Mouse (Mus musculus): ENCODE results near the gene Fpgs. TPM values are rescaled to one million over a fixed set of nuclear protein-coding genes. Genes with fewer than 3 reads are reported as not detected.

Gene Fpgs
- polyA plus RNA-seq, 1 experiment from 2014 or later: 20.2 TPM

- no peak overlapping the region for H3K27ac ChIP-seq (ENCODE audit: low read depth, low read length)
- H3K9me3 ChIP-seq (ENCODE audit: control insufficient read depth, low read length): no peaks in the 10 kb centered on the region
- H3K4me3 ChIP-seq (ENCODE audit: low read length): no peak overlapping the region
- H3K4me1 ChIP-seq (ENCODE audit: control insufficient read depth, insufficient read depth, low read depth, low read length): no peaks in the 10 kb centered on the region
- no peak overlapping the region for H3K9ac ChIP-seq (ENCODE audit: low read depth, low read length)
- H3K36me3 ChIP-seq (ENCODE audit: control insufficient read depth, insufficient read depth, low read length): no peaks in the 10 kb centered on the region
- ATAC-seq: no peak
- WGBS: 65% methylated on average over 9 of the region's 9 CpGs
- H3K4me2 ChIP-seq (ENCODE audit: low read length): no peak overlapping the region
- no peaks in the 10 kb centered on the region for H3K27me3 ChIP-seq (replicated peaks; ENCODE audit: control insufficient read depth, insufficient read depth, low read length)
Observed at GRCm38 (mm10) chr2:32671907-32672595, 31.9 kb downstream of the Fpgs start.

GRCm38 (mm10) chr2:32671147-32671546 lies 32.8 kb downstream of the Fpgs start:
- no peak for ATAC-seq
- Histone ChIP-seq H3K27me3 (replicated peaks; ENCODE audit: control insufficient read depth, insufficient read depth, low read length) (no peaks in the 10 kb centered on the region), H3K4me2 (ENCODE audit: low read length) (no peak overlapping the region), H3K9me3 (ENCODE audit: control insufficient read depth, low read length) (no peaks in the 10 kb centered on the region), H3K9ac (ENCODE audit: low read depth, low read length) (no peak overlapping the region), H3K36me3 (ENCODE audit: control insufficient read depth, insufficient read depth, low read length) (no peaks in the 10 kb centered on the region), H3K4me1 (ENCODE audit: control insufficient read depth, insufficient read depth, low read depth, low read length) (no peaks in the 10 kb centered on the region), H3K4me3 (ENCODE audit: low read length) (no peak overlapping the region), H3K27ac (ENCODE audit: low read depth, low read length) (no peak overlapping the region)
- WGBS: 89% methylated on average over 9 of the region's 9 CpGs

GRCm38 (mm10) chr2:32669876-32670275 lies 34.1 kb downstream of the Fpgs start:
- no peaks in the 10 kb centered on the region for H3K36me3 ChIP-seq (ENCODE audit: control insufficient read depth, insufficient read depth, low read length)
- H3K9me3 ChIP-seq (ENCODE audit: control insufficient read depth, low read length): no peaks in the 10 kb centered on the region
- H3K27ac ChIP-seq (ENCODE audit: low read depth, low read length): no peak overlapping the region
- WGBS: 82% methylated on average over 3 of the region's 3 CpGs
- H3K4me1 ChIP-seq (ENCODE audit: control insufficient read depth, insufficient read depth, low read depth, low read length): no peaks in the 10 kb centered on the region; the same call in 1 of the 2 replicates
- no peak overlapping the region for H3K4me2 ChIP-seq (ENCODE audit: low read length)
- no peak overlapping the region for H3K9ac ChIP-seq (ENCODE audit: low read depth, low read length)
- no peak for ATAC-seq
- no peaks in the 10 kb centered on the region for H3K27me3 ChIP-seq (replicated peaks; ENCODE audit: control insufficient read depth, insufficient read depth, low read length)
- no peak overlapping the region for H3K4me3 ChIP-seq (ENCODE audit: low read length)

- Histone ChIP-seq H3K27ac (ENCODE audit: low read depth, low read length) (no peak overlapping the region), H3K4me3 (ENCODE audit: low read length) (no peak overlapping the region), H3K9ac (ENCODE audit: low read depth, low read length) (no peak overlapping the region), H3K36me3 (ENCODE audit: control insufficient read depth, insufficient read depth, low read length) (no peaks in the 10 kb centered on the region), H3K9me3 (ENCODE audit: control insufficient read depth, low read length) (no peaks in the 10 kb centered on the region), H3K27me3 (replicated peaks; ENCODE audit: control insufficient read depth, insufficient read depth, low read length) (no peaks in the 10 kb centered on the region), H3K4me2 (ENCODE audit: low read length) (no peak overlapping the region), H3K4me1 (ENCODE audit: control insufficient read depth, insufficient read depth, low read depth, low read length) (no peaks in the 10 kb centered on the region; the same call in 1 of the 2 replicates)
- no peak for ATAC-seq
- WGBS: 66% methylated on average over 7 of the region's 7 CpGs
Observed at GRCm38 (mm10) chr2:32668176-32668575, 35.8 kb downstream of the Fpgs start.

- WGBS: 29% methylated on average over 11 of the region's 11 CpGs
- H3K27ac ChIP-seq (ENCODE audit: low read depth, low read length): no peak overlapping the region
- H3K9me3 ChIP-seq (ENCODE audit: control insufficient read depth, low read length): no peaks in the 10 kb centered on the region
- H3K9ac ChIP-seq (ENCODE audit: low read depth, low read length): no peak overlapping the region
- H3K4me3 ChIP-seq (ENCODE audit: low read length): no peak overlapping the region
- ATAC-seq: 0 out of 2 replicates have a peak, but pooled peaks have one; percentile 24
- no peaks in the 10 kb centered on the region; the same call in 1 of the 2 replicates for H3K4me1 ChIP-seq (ENCODE audit: control insufficient read depth, insufficient read depth, low read depth, low read length)
- no peaks in the 10 kb centered on the region for H3K27me3 ChIP-seq (replicated peaks; ENCODE audit: control insufficient read depth, insufficient read depth, low read length)
- no peak overlapping the region; the same call in 1 of the 2 replicates for H3K4me2 ChIP-seq (ENCODE audit: low read length)
- no peaks in the 10 kb centered on the region for H3K36me3 ChIP-seq (ENCODE audit: control insufficient read depth, insufficient read depth, low read length)
Observed at GRCm38 (mm10) chr2:32667775-32668174, 36.2 kb downstream of the Fpgs start.

- 86% methylated on average over 6 of the region's 6 CpGs for WGBS
- H3K4me1 ChIP-seq (ENCODE audit: control insufficient read depth, insufficient read depth, low read depth, low read length): no peaks in the 10 kb centered on the region; the same call in 1 of the 2 replicates
- no peaks in the 10 kb centered on the region for H3K9me3 ChIP-seq (ENCODE audit: control insufficient read depth, low read length)
- H3K27me3 ChIP-seq (replicated peaks; ENCODE audit: control insufficient read depth, insufficient read depth, low read length): no peaks in the 10 kb centered on the region
- H3K9ac ChIP-seq (ENCODE audit: low read depth, low read length): no peak overlapping the region
- no peak for ATAC-seq
- no peak overlapping the region for H3K27ac ChIP-seq (ENCODE audit: low read depth, low read length)
- no peaks in the 10 kb centered on the region for H3K36me3 ChIP-seq (ENCODE audit: control insufficient read depth, insufficient read depth, low read length)
- H3K4me2 ChIP-seq (ENCODE audit: low read length): no peak overlapping the region
- H3K4me3 ChIP-seq (ENCODE audit: low read length): no peak overlapping the region
Observed at GRCm38 (mm10) chr2:32665853-32666252, 38.1 kb downstream of the Fpgs start.

GRCm38 (mm10) chr2:32665345-32665744 lies 38.6 kb downstream of the Fpgs start:
- Histone ChIP-seq H3K9me3 (ENCODE audit: control insufficient read depth, low read length) (no peaks in the 10 kb centered on the region), H3K4me2 (ENCODE audit: low read length) (no peak overlapping the region), H3K9ac (ENCODE audit: low read depth, low read length) (no peak overlapping the region), H3K4me1 (ENCODE audit: control insufficient read depth, insufficient read depth, low read depth, low read length) (no peaks in the 10 kb centered on the region; the same call in 1 of the 2 replicates), H3K27me3 (replicated peaks; ENCODE audit: control insufficient read depth, insufficient read depth, low read length) (no peaks in the 10 kb centered on the region), H3K27ac (ENCODE audit: low read depth, low read length) (no peak overlapping the region), H3K36me3 (ENCODE audit: control insufficient read depth, insufficient read depth, low read length) (no peaks in the 10 kb centered on the region), H3K4me3 (ENCODE audit: low read length) (no peak overlapping the region)
- WGBS: 68% methylated on average over 8 of the region's 8 CpGs
- ATAC-seq: no peak

- ATAC-seq: no peak
- H3K27me3 ChIP-seq (replicated peaks; ENCODE audit: control insufficient read depth, insufficient read depth, low read length): no peaks in the 10 kb centered on the region
- no peak overlapping the region for H3K9ac ChIP-seq (ENCODE audit: low read depth, low read length)
- H3K36me3 ChIP-seq (ENCODE audit: control insufficient read depth, insufficient read depth, low read length): no peaks in the 10 kb centered on the region
- H3K4me2 ChIP-seq (ENCODE audit: low read length): no peak overlapping the region
- WGBS: 61% methylated on average over 5 of the region's 5 CpGs
- H3K9me3 ChIP-seq (ENCODE audit: control insufficient read depth, low read length): no peaks in the 10 kb centered on the region
- no peak overlapping the region for H3K4me3 ChIP-seq (ENCODE audit: low read length)
- H3K4me1 ChIP-seq (ENCODE audit: control insufficient read depth, insufficient read depth, low read depth, low read length): no peaks in the 10 kb centered on the region; the same call in 1 of the 2 replicates
- no peak overlapping the region for H3K27ac ChIP-seq (ENCODE audit: low read depth, low read length)
Observed at GRCm38 (mm10) chr2:32662291-32662690, 41.7 kb downstream of the Fpgs start.

GRCm38 (mm10) chr2:32661509-32662107 lies 42.3 kb downstream of the Fpgs start:
- WGBS: 59% methylated on average over 7 of the region's 7 CpGs
- no peaks in the 10 kb centered on the region for H3K27me3 ChIP-seq (replicated peaks; ENCODE audit: control insufficient read depth, insufficient read depth, low read length)
- H3K4me3 ChIP-seq (ENCODE audit: low read length): no peak overlapping the region
- H3K27ac ChIP-seq (ENCODE audit: low read depth, low read length): no peak overlapping the region
- H3K4me2 ChIP-seq (ENCODE audit: low read length): no peak overlapping the region
- H3K4me1 ChIP-seq (ENCODE audit: control insufficient read depth, insufficient read depth, low read depth, low read length): no peaks in the 10 kb centered on the region; the same call in 1 of the 2 replicates
- ATAC-seq: no peak
- no peak overlapping the region for H3K9ac ChIP-seq (ENCODE audit: low read depth, low read length)
- H3K9me3 ChIP-seq (ENCODE audit: control insufficient read depth, low read length): no peaks in the 10 kb centered on the region
- no peaks in the 10 kb centered on the region for H3K36me3 ChIP-seq (ENCODE audit: control insufficient read depth, insufficient read depth, low read length)

Data from hindbrain, embryonic 16.5 days (tissue).